Mouse (Mus musculus): ENCODE results near the gene Mrpl38.
A peak's percentile ranks its signal among the peaks of the same experiment; 100 is the strongest.

Gene Mrpl38

DNA sequence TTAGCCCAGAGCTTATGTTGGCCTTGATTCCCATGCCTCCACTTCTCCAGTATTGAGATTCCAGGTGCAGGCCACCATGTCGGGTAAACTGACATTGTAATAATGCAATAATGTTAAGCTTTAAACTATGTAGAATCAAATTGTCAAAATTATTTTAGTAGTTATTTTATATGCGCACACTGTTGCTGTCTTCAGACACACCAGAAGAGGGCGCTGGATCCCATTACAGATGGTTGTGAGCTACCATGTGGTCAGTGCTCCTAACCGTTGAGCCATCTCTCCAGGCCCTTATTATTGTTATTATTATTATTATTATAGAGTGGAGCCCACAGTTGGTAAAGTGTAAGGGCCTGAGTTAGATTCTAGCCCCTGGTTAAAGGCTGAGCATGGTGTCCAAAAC, 27.6 kb downstream of the Mrpl38 start:
- no peak for DNase-seq (ENCODE audit: low spot score)

DNA sequence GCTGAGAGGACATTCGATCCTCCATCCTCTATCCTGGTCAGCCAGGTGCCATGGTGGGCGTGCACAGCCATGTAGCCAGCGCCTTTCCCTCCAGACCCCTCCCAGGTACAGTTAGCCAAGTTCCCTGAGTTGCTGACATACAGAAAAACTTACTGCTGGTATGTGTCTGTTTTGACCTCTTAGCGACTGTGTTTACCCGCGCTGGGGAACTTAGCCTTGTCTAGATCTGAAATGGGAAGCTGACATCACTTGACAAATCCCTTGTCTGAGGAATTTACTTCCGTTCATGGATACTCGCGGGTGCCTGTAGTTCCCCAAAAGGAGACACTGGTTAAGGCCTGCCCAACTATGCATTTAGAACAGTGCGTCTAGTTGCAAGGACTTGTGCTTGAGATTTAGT, 28.1 kb downstream of the Mrpl38 start:
- no peak for DNase-seq (ENCODE audit: low spot score)

DNA sequence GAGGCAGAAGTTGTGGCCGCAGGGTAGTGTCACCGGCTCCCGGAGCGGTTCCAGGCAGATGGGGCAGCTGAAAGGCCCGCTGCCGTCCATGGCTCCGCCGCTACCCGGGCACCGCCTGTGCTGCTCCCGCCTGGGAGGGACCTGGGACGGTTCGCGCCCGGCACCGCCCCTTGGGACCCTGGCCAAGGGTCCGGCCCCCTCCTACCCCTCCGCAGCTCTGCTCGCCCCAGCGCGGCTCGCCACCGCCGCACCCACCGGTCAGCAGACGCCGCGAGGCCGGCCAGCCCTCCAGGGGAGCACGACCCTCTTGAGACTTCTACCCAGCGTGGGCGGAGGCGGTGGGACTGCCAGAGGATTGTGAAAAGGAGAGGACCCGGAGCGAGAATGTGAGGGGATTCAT, 28.5 kb downstream of the Mrpl38 start:
- DNase-seq (ENCODE audit: low spot score), result peak; percentile 73

DNA sequence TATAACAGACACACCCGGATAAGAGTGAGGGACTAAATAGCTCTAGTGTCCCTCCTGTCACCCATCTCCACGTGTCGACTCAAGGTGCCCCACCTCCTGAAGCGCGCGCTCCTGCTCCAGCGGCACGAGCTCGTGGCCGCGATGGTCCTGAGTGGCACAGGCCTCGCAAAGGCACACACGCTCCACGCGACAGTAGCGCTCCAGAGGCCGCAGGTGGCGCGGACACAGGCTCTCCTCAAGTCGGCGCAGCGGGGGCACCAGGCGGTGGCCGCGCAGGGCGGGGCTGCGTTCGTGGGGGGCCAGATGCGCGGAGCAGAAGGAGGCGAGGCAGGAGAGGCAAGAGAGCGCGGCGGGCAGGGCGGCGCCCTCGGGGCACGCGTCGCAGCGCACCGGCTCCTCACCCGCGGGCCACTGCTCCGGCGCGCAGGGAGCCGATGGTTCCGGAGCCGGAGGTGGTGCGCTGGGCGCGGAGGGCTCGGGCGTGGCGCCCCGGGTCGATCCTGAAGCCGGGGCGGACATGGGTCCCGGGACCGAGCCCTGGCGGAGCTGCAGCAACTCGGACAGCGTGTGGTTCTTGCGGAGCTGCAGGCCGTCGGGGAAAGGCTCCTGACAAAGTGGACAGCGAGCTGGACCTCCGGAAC, 29.1 kb downstream of the Mrpl38 start:
- no peak for DNase-seq (ENCODE audit: low spot score)

DNA sequence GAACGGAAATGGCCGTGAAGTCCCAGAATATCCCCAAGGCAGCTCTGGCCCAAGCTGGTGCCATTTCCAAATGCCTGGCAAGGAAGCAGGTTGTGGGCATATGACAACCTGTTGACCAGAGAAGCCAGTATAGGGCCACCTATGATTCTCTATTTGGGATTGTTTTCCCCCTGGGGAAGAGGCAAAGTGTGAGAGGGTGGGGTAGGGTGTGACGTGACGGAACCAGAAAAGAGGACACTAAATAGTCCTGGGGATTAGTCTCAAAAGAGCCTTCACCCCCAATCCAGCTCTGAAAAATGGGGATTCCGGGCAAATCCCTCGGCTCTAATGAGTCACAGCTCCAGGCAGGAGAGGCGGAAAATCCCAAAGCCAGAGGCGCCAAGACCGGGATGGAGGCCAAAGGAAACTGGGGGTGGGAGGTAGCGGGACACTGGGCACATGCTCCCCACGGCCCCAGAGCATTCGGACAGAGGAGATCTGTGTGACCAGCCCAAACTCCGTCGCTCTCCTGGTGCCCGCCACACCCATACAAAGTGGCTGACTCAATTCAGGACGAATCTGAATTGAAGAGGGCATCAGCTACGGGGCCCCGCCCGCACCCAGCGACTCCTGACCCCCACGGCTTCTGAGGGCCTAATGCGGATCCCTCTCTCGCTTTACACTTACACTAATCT, 30.1 kb downstream of the Mrpl38 start:
- DNase-seq (ENCODE audit: low spot score), result peak; percentile 36

DNA sequence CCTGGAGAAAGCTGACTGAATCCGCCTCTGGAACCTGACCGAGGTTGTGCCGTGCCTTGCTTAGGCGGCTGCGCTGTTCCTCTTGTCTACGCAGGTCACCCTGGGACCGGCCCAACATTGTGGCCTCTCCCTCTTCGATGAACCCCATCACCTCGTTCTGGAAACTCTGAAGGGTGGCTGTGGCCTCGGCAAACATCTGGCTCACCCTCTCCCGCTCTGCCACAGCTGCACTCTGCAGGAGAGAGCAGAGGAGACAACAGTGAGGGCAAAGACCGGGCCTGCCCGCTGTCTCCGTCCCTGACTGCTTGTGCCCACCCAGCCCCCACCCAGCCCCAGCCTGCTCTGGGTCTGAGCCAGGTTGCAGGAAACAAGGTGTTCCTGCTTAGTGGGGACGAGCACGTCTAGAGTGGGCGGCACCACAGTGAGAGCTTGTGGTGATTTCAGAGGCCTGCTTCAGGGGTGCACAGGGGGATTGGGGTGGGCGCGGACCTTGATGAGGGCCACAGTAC, 30.8 kb downstream of the Mrpl38 start:
- no peak for DNase-seq (ENCODE audit: low spot score)

DNA sequence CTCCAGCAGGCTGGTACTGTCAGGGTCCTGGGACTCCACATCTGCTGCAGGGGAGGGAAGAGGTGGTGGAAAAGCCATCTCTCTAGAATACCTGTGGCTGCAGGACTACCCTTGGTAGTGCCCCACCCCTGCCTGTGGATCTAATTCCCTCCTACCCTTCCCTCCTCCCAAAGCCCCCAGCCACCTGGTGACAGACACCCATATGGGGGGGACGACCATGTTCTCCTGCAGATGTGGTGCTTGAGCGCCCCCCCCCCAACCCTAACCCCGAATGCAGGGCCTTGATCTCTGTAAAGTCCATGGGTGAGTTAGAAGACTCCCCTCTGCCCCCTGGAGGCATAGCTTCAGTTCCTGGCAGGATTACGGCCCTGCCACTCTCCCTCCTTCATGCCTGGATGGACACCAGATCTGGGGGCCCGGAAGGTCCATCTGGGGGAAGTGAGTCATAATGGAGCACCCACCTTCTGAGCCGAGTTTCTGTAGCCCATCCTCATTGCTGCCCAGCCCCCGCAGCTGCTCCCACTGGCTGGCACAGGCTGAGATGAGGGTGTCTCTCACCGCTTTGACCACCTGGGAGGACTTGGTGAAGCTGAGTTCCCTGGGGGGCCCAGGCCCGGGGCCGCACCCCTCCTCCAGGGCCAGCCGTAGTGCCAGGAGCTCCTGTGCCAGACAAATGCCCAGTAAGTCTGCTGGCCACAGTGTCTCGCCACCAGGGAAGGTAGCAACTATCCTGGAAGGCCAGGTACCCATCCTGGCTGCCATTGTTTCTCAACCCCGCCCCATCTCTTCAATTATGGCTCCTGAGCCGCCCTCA, 31.5 kb downstream of the Mrpl38 start:
- DNase-seq (ENCODE audit: low spot score), result no peak

DNA sequence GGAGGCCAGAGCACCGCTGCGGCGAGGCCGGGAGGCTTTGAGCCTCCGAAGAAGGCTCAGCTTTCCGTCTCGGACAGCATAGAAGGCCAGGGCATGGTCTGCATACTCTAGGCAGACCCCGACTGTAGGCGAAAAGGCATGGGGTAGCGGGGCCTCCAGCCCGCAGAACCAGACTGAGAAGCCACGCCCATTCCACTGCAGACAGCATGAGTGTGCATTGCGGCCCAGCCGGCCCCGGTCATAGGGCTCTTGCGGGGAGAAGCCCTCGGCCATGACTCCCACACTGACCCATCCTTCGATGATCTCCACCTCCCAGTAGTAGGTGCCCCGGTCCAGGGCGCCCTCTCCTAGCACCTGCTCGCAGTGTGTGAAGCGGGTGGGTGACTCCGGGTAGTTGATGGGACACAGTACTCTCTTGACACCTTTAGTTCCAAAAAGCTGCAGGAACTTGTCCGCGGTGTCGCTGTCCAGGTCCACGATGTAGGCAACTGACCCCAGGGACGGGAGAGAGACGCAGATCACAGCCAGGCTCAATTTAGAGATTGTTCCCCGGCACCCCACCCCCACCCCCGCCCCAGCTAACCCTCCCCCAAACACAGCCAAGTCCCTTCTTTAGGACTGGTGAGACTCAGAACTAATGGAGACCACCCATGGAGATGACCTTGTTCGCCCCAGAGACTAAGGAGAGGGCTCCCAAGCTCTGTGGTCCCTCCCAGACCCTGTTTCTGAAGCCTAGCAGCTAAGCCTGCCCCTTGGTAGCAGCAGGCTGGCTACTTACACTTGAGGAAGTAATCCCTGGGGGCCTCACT, 32.3 kb downstream of the Mrpl38 start:
- DNase-seq (ENCODE audit: low spot score), result no peak

DNA sequence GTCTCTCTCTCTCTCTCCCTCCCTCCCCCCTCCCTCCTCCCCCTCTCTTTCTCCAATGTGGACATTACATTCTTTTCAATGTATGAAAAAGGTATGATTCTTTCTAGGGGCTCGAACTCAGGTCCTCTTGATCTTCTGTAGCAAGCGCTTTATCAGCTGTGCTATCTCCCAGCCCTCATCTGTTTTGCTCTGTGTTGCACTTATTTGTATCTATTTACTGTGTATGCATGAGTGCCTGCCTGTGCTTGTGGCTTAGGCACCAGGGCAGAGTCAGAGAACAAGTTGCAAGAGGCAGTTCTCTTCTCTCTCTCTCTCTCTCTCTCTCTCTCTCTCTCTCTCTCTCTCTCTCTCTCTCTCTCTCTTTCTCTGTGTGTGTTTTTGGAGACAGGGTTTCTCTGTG, 33.6 kb downstream of the Mrpl38 start:
- DNase-seq (ENCODE audit: low spot score), result no peak

DNA sequence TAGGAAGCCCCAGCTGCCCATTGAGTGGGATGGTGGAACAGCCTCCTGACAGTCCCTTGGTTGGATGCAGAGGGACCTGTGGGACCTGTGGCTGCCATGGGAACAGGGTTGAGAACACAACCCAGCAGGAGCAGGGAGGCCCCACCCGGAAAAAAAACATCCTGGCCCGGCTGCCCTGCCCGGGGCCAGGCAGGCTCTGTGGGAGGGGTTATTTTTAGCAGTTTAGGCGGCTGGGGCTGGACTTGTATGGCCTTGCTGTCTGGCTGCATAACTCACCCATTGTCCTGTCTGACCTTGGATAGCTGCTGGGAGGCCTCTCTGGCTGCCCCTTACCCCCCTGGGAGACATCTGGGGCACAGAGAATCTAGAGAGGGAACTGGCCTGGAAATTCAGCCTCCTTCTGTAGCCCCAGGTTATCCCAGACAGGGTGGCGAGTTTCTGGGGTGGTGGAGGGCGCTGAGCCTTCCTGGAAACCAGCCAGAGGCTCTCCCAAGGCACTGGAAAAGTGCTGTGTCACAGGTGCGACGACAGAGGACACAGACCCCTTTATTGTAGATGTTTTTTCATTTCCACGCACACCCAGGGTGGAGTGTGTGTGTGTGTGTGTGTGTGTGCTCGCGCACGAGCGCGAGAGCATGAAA, 34.5 kb downstream of the Mrpl38 start:
- peak; percentile 86 for DNase-seq (ENCODE audit: low spot score)

DNA sequence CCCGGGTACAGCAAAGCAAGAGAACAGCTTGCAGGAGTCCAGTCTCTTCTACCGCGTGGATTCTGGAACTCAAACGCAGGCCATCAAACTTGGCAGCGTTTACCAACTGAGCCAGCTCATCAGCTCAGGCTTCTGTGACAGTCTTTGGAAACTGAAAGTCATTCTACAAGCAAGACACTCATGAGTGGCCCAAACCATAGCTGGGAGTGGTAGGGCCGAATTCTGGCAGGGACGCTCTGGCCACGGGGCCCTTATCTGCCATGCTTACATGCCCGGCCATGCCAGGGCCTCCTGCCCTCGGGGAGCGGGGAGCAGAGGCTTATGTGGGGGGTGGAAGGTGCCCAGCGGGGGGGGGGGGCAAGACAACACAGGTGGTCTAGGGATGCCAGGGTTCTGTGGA, 35.1 kb downstream of the Mrpl38 start:
- no peak for DNase-seq (ENCODE audit: low spot score)

DNA sequence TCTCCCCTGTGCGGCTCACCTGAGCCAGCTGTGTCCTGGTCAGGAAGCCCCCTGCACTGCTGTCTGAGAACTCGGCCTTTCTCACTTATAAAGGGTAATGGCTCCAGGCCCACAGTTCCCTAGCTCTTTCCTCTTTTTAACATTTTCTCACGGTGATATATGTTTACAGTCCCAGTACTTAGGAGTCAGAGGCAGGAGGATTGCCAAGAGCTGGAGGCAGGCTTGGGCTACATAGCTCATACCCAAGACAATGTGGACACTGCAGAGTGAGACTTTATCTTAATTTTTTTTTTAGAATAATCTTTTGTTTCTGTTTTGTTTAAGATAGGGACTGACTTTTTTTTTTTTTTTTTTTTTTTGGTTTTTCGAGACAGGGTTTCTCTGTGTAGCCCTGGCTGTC, 36.2 kb downstream of the Mrpl38 start:
- no peak for DNase-seq (ENCODE audit: low spot score)

DNA sequence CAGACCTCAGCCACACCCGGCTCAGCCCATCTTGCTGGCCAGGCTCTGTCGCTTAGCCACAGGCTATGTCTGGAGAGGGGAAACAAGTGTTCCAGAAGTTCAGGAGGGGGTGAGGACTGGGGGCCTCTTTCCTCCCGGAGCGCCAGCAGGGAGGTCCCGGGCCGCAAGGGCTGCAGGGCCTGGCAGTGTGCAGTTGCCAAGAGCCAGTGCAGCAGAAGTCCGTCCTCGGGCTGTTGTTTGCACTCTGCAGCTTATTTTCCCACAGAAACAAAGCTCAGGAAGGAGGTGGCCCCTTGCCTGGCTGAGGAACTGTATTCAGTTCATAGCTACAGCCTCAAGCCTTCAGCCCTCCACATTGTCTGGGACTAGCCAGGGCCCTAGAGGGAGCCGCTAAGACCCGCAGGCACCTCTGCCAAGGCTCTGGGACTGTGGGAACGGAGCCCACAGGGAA, 36.7 kb downstream of the Mrpl38 start:
- no peak for DNase-seq (ENCODE audit: low spot score)

DNA sequence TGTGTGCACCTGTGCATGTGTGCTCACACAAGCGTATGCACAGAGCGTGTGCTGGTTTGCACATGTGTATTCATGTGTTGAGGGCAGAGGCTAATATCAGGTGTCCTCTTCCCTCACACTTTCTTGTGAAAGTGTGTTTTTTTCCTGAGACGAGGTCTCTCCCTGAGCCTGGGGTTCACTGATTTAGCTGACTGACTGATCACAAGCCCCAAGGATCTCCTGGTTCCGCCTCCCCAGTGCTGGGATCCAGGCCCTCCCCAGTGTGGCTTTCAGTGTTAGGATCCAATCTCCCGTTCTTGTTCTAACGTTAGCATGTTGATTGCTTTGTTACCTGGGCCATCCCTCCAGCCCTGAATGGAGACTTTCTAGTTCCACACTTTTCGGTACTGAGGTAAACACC, 37.8 kb downstream of the Mrpl38 start:
- DNase-seq (ENCODE audit: low spot score), result no peak

DNA sequence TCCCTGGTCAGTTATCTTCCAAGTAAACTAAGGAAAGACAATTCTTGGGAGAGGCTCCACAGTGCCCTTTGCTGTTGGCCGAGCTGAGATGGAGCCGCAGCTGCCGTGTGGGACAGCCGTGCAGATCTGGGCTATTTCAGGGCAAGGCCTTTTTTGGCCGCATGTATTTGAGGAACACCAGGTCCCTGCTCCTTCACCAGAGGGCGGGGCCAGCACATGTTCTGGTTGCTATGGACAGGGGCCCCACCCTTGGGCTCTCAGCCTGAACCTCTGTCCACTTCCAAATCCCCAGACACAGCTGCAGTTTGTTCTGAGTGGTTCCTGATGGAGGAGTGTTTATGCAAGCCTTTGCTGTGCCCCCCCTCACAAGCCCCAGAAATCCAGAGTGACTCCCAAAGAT, 38.3 kb downstream of the Mrpl38 start:
- DNase-seq (ENCODE audit: low spot score), result no peak

DNA sequence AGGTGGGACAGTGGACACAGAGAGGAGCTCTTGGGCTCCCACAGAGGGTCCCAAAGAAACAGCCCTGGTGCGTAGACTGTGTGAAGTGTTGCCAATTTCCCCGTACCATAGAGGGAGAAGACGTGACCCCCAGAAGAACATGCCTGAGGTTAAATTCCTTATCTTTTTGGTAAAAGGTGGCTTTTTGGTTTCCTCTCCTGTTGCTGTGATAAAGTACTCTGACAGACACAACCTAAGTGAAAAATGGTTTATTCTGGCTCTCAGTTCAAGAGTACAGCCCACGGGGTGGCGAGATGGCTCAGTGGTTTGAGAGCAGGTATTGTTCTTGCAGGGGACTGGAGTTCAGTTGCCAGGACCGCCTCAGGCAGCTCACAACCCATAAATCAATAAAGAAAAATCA, 39.2 kb downstream of the Mrpl38 start:
- DNase-seq (ENCODE audit: low spot score), result no peak

DNA sequence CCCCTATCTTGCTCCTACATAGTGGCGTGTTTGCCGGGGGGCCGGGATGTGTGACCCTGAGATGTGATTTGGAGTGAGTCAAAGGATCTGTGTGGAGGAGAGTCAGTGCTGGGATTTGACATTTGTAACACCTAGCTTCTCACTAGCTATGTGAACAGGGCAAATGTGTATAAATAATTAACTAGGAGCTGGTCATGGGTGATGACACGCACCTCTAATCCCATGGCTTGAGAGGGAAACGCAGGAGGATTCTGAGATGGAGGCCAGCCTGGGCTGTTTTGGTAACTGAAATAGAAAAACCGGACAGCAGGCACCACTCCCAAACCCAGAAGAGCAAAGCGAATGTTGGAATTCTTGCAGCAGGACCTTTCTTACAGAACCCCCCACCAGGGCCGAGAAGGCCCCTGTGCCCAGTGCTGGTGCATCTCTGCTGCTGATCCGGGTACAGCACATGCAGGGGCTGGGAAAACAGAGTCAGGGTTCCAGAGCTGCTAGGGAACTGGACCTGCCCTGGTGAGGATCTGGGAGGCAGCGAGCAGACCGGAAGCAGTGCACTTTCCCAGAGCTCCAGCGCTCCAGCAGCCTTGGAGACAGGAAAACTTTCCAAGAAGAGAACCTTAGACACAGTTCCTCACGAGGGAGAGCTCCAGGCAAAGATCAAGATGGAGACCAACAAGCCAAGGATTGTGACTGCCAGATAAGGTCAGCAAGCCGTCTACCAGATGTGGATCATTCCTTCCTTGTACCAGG, 39.8 kb downstream of the Mrpl38 start:
- no peak for DNase-seq (ENCODE audit: low spot score)

DNA sequence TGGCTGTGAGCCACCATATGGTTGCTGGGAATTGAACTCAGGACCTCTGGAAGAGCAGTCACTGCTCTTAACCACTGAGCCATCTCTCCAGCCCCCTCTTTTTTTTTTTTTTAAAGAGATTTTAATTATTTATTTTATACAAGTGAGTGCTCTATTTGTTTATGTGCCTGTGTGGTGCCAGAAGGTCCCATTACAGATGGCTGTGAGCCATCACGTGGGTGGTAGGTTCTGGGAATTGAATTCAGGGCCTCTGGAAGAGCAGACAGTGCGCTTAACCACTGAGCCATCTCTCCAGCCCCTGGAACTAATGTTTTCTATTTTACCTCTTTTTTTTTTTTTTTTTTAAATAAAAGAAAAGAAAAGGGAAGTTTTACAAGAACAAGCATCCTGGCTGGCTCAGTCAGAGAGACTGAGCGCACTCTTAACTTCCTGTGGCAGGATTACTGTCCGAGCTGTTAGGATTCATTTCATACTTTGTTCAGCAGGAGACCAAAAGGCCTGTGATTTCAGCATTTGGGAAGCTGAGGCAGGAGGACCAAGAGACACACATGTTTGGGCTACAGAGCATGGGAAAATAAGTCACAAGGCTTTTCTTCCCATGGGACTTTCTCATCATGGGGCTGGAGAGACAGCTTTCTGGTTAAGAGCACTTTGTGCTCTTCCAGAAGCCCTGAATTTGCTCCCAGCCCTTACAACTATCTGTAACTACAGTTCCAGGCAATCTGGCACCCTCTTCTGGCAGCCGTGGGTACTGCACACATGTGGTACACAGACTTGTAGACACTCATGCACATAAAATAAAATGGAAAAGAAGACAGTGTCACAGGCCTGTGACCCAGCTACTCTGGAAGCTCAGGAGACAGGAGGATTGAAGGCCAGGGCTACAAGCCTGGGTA, 42.2 kb downstream of the Mrpl38 start:
- DNase-seq (ENCODE audit: low spot score), result no peak

DNA sequence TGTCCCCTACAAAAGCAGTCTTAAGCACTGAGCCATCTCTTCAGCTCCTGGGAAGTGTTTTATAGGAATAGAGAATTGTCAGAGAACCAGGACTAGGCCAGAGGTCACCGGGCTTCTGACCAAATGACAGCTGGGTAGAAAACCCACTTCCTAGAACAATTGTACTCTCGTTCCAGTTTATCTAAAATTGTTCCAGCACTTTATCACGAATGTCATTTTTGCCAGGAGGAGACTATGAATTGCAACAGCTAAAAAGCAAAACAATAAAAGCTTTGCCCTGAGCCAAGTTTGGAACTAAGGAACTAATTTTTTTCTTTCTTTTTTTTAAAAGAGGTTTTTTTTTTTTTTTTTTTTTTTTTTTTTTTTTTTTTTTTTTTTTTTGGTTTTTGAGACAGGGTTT, 43.1 kb downstream of the Mrpl38 start:
- peak; percentile 70 for DNase-seq (ENCODE audit: low spot score)

All from ovary, adult 18-20 months (tissue).